Mouse (Mus musculus) intestine, embryonic 16.5 days (tissue): ENCODE measurements around the gene Tbc1d25. TPM values are rescaled to one million over a fixed set of nuclear protein-coding genes. Genes with fewer than 3 reads are reported as not detected.
A peak's percentile ranks its signal among the peaks of the same experiment; 100 is the strongest.

ENCODE experiments used
- ATAC-seq: fragments of 200-750 bp; cut with Nextera tagmentation; 2 replicates; pipeline ENCODE4 v1.8.0; 2017; ENCODE audit warnings: moderate TSS enrichment, moderate library complexity
- H3K27ac ChIP-seq: fragments of 300-500 bp; sonication (generic); 2 replicates; pipeline ENCODE4 v1.5.1; 2014; ENCODE audit warnings: mild to moderate bottlenecking, low read length
- H3K27me3 ChIP-seq: fragments of 300-500 bp; sonication (generic); replicated peaks from 2 replicates; pipeline ENCODE4 v1.6.1; 2014; ENCODE audit warnings: low read length, control low read depth, mixed read lengths; ENCODE audit not compliant: control insufficient read depth, insufficient read depth
- H3K36me3 ChIP-seq: fragments of 300-500 bp; sonication (generic); 2 replicates; pipeline ENCODE4 v1.6.1; 2014; ENCODE audit warnings: low read length, control low read depth; ENCODE audit not compliant: control insufficient read depth, insufficient read depth
- H3K4me1 ChIP-seq: fragments of 300-500 bp; sonication (generic); 2 replicates; pipeline ENCODE4 v1.6.1; 2014; ENCODE audit warnings: low read length, control low read depth, mixed read lengths; ENCODE audit not compliant: control insufficient read depth, insufficient read depth
- H3K4me2 ChIP-seq: fragments of 300-500 bp; sonication (generic); 2 replicates; pipeline ENCODE4 v1.6.1; 2014; ENCODE audit warnings: low read depth, low read length, control low read depth
- H3K4me3 ChIP-seq: fragments of 300-500 bp; sonication (generic); 2 replicates; pipeline ENCODE4 v1.5.1; 2014; ENCODE audit warnings: mild to moderate bottlenecking, low read length
- H3K9ac ChIP-seq: fragments of 300-500 bp; sonication (generic); 2 replicates; pipeline ENCODE4 v1.6.1; 2014; ENCODE audit warnings: low read depth, low read length
- H3K9me3 ChIP-seq: fragments of 300-500 bp; sonication (generic); 2 replicates; pipeline ENCODE4 v1.6.1; 2016; ENCODE audit warnings: low read length, control low read depth; ENCODE audit not compliant: control insufficient read depth
- WGBS: fragments of 180-500 bp; shearing (Covaris S2); extraction: QIAGEN DNeasy Blood & Tissue Kit; methylation state at CpG from one replicate; pipeline ENCODE4 v1.1.7; 2014; 5-methylcytosine and 5-hydroxymethylcytosine counted together
- polyA plus RNA-seq: library from polyadenylated mRNA; unstranded; fragments of >200 nt; fragmentation: Nextera tagmentation; extraction: Ambion mirVana; gene quantifications from 2 replicates; pipeline ENCODE4 v1.2.1, GENCODE M21; 2015

The Tbc1d25 gene
- 8.6 and 10.0 TPM in 2 replicates for polyA plus RNA-seq

DNA sequence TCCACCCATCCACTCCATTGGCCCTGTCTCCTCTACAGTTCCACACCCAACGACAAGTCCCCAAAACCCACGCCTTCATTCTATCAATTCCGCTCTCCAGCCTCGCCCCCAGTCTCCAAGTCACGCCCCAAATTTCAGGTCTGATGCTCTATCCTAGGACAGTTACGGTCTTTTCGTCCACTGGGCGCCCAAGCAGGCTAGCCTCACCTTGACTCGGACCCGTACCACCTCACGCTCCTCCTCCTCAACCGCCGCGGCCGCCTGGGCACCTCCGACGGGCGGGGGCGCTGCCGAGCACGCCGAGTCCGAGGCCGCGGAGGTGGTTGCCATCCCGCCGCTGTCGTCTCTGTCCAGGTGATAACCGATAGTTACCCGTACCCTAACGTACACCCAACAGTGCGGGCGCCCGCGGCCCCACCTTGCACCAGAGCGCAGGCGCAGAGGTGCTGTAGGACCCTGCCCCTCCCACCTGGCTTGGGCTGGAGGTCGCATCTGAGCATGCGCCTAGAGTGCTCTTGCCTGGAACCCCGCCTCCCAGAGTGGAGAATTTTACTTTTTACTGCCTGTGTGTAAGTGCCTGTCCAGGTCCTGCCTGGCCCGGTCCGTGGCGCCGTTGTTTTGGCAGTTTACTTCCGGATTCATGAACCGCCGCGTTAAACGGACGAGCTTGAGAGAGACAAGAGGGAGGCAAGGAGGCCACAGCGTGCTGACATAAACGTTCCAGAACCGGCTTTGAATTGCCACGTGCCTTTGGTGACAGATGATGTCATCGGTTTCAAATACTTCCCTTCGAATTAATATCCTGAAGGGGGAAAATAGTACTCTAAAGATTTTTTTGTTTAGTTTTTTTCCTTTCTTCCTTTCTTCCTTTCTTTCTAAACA lies at the start of gene Tbc1d25:
Gene Tbc1d25 (minus strand): TSS at position 678 of the 882 bp plus-strand sequence.
- Histone ChIP-seq H3K36me3 (no peaks in the 10 kb centered on the region), H3K4me2 (peak within 1 kb of the TSS; percentile 56), H3K27me3 (no peaks in the 10 kb centered on the region), H3K9me3 (no peaks in the 10 kb centered on the region), H3K27ac (peak within 1 kb of the TSS; percentile 65), H3K4me3 (peak within 1 kb of the TSS; percentile 62), H3K4me1 (0 out of 2 replicates have a peak, but pooled peaks cover 4% of the 10 kb centered on the region), H3K9ac (peak within 1 kb of the TSS; percentile 71)
- peak; percentile 98 for ATAC-seq
- WGBS = 14% methylated on average over 54 of the region's 56 CpGs

DNA sequence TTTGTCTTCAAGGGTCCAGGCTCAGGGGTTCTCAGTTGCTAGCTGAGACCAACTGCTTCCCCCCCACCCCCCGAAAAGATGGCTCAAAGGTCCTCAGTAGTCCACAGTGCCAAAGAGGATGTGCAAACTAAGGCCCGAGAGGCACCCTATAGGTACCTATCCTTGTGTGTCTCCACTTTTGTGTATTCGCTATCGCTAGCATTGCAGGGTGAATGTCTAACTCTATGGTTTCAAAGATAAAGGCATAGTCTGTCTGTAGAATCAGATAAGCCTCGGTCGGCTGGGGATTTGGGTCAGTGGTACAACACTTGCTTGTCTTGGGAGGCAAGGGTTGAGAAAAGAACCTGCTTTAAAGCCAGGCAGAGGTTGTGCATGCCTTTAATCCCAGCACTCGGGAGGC lies 47.5 kb upstream of the Tbc1d25 start:
- H3K4me3 ChIP-seq = no peak overlapping the region
- no peak overlapping the region for H3K27ac ChIP-seq
- no peaks in the 10 kb centered on the region for H3K9me3 ChIP-seq
- WGBS = 86% methylated on average over 7 of the region's 7 CpGs
- H3K27me3 ChIP-seq = no peaks in the 10 kb centered on the region
- H3K9ac ChIP-seq = no peak overlapping the region
- no peak overlapping the region for H3K4me2 ChIP-seq
- ATAC-seq = no peak
- no peaks in the 10 kb centered on the region for H3K4me1 ChIP-seq
- H3K36me3 ChIP-seq = no peaks in the 10 kb centered on the region

DNA sequence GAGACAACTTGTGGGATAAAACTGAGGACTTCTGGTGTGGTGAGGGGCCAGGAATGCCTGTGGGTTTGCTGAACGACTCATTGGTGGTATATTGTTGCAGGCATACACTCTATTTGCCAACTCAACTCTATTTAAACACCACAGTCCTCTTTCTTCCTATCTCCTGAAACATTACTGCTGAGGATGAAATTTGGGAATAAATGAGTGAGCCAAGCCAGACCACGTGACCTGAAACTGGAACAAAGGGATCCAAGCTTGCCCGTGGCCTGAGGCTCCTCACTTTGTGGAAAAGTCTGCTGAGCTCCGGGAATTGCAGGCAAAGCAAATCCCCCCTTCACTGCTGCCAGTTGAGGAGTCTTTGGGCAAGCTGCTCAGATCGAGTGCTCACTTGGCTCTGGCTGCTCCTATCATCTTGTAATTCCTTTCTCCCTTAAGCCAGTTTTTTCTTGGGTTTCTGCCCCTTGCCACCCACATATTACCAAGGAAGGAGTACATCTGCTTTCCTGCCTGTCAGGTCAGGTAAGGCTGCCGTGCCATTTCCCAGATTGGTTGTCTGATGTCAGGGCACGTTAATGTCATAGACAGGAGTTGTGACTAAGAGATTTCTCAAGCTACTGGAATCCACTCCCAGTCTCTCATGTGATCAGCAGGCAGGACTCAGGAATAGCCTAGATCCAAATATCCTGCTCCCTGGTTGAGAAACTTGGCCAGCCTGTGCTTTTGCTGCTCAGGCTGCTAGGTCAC lies 46.9 kb upstream of the Tbc1d25 start:
- ATAC-seq = no peak

DNA sequence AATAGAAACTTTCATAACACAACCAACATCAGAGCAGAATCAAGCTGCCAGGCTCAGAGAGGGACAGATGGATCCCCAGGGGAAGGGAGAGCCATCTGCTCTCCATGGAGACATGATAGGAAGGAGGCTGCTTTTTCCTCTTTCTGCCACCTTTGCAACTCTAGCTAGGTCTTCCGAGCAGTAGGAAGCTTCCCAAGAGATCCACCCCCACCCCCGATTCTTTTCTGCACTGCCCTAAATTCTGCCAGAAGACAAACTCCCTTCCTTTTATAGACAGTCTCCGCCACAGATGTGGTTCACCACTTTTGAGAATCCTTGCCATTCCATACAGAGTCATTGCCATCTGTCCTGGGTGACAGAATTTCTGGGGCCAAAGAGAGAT lies 46.3 kb upstream of the Tbc1d25 start:
- no peaks in the 10 kb centered on the region for H3K36me3 ChIP-seq
- no peaks in the 10 kb centered on the region for H3K27me3 ChIP-seq
- no peak overlapping the region for H3K4me2 ChIP-seq
- no peak for ATAC-seq
- H3K4me3 ChIP-seq = no peak overlapping the region
- no peak overlapping the region for H3K27ac ChIP-seq
- 59% methylated on average over 3 of the region's 3 CpGs for WGBS
- H3K4me1 ChIP-seq = no peaks in the 10 kb centered on the region
- H3K9me3 ChIP-seq = no peaks in the 10 kb centered on the region
- no peak overlapping the region for H3K9ac ChIP-seq

More for the DNA sequence above, 46.9 kb upstream of the Tbc1d25 start:
- no peaks in the 10 kb centered on the region for H3K27me3 ChIP-seq
- no peaks in the 10 kb centered on the region for H3K4me1 ChIP-seq
- H3K9ac ChIP-seq = no peak overlapping the region
- H3K4me2 ChIP-seq = no peak overlapping the region
- WGBS = 57% methylated on average over 7 of the region's 7 CpGs
- H3K36me3 ChIP-seq = no peaks in the 10 kb centered on the region
- H3K27ac ChIP-seq = no peak overlapping the region
- H3K9me3 ChIP-seq = no peaks in the 10 kb centered on the region
- no peak overlapping the region for H3K4me3 ChIP-seq

DNA sequence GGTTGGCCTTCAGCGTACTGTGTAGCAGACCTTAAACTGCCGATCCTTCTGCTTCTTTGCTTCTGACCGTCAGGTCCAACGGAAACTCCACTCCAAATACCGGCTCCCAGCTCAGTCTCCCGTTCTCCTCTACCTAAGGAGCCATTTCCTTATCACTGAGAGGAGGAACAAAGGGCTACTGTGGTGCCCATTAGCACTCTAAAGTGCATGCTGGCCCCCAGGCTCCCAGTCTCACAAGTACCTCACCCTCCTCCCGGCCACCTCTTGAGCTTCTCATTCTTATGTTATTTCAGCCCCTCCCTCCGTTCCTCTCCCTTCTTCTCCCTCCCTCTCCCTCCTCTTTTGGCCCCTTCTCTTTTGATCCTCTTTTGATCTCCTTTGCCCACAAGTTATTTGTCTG lies 43.7 kb upstream of the Tbc1d25 start:
- Histone ChIP-seq H3K27me3 (no peaks in the 10 kb centered on the region), H3K36me3 (no peaks in the 10 kb centered on the region), H3K9ac (no peak overlapping the region), H3K4me1 (no peaks in the 10 kb centered on the region), H3K27ac (no peak overlapping the region), H3K9me3 (no peaks in the 10 kb centered on the region), H3K4me3 (no peak overlapping the region), H3K4me2 (no peak overlapping the region)
- no peak for ATAC-seq
- WGBS = 39% methylated on average over 8 of the region's 8 CpGs

DNA sequence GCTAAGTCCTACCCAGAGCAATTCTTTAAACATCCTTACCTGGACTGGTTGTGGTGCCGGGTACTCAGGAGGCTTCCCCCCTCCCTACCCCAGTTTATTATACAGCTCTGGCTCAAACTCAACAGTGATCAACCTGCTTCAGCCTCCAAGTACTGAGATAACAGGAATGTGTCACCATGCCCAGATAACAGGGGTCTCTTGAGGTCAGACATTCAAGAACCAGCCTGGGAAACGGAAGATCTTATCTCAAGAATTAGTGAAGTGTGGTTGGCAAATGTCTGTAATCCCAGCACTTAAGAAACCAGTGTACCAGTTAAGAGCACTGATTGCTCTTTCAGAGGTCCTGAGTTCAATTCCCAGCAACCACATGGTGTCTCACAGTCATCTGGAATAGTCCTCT lies 42.1 kb upstream of the Tbc1d25 start:
- 29% methylated on average over 2 of the region's 2 CpGs for WGBS
- Histone ChIP-seq H3K36me3 (no peaks in the 10 kb centered on the region), H3K4me3 (no peak overlapping the region), H3K4me2 (no peak overlapping the region), H3K9me3 (no peaks in the 10 kb centered on the region), H3K4me1 (no peaks in the 10 kb centered on the region), H3K9ac (no peak overlapping the region), H3K27ac (no peak overlapping the region), H3K27me3 (no peaks in the 10 kb centered on the region)
- ATAC-seq = no peak

DNA sequence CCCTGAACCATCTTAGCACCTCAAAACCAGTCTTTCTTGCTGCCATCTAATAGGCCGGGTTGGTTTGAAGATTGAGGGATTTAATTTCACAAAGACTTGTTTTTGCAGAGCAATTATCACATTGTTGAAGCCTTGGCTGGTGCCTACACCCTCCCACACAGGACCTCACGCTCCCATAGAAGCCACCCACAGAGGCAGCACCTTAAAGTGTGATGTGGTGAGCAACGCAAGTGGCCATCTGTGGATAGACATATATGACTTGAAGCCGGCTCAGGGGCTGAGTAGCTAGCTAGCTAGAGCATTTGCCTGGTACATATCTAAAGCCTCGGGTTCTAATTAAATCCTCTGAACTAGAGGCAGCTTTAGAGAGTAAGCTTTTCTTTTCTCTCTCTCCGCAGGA lies 41.4 kb upstream of the Tbc1d25 start:
- no peaks in the 10 kb centered on the region for H3K27me3 ChIP-seq
- H3K4me3 ChIP-seq = no peak overlapping the region
- WGBS = 48% methylated on average over 6 of the region's 6 CpGs
- no peaks in the 10 kb centered on the region for H3K4me1 ChIP-seq
- no peaks in the 10 kb centered on the region for H3K9me3 ChIP-seq
- no peak overlapping the region for H3K9ac ChIP-seq
- H3K27ac ChIP-seq = no peak overlapping the region
- no peak for ATAC-seq
- H3K4me2 ChIP-seq = no peak overlapping the region
- no peaks in the 10 kb centered on the region for H3K36me3 ChIP-seq

DNA sequence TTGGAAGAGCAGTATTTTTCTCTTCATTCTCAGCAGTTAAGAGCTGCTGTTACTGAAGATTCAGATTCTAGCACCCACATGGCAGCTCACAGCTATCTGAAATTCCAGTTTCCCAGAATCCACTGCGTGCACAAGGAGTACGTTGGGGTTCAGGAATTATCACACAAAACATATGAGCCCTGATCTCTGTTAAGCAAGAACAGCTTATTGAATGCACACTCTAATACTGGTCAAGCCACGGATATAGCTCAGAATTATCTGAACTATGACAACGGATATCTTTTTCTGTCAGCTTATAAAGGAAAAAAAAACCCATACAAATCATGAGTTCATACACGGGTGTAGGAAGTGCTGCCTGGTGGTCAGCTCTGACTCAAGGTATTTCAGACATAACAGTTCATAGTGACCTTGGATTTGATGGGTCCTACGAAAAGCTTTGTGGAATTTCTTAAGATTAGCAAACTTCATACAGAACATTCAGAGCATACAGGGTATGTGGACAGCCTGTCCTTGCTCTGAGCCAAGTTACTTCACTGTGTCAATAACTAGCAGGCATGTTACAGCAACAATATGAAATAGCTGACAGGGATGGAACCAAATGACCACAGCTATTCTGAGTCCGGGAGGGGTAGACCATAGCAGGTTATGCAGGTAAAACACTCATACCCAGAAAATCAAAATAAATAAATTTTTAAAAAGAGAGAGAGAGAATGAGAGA lies 35.7 kb upstream of the Tbc1d25 start:
- WGBS = 79% methylated on average over 7 of the region's 7 CpGs
- ATAC-seq = no peak

DNA sequence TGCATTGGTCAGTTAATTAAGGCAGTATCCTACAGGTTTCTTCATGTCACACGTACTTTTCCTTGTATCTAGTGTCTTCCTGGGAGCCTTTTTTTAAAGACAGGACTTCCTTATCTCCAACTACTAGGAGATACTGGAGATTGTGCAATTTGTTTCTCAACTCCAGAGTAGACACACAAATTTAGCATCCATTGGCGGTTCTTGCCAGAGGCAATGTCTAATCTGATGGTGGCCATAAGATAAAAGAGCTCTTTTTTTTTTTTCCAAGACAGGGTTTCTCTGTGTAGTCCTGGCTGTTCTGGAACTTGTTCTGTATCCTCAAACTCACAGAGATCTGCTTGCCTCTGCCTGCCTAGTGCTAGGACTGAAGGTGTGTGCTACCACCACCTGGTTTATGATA lies 33.7 kb upstream of the Tbc1d25 start:
- H3K9ac ChIP-seq = no peak overlapping the region
- ATAC-seq = no peak
- WGBS = 65% methylated on average over 2 of the region's 2 CpGs
- H3K4me2 ChIP-seq = no peak overlapping the region
- no peaks in the 10 kb centered on the region for H3K36me3 ChIP-seq
- H3K27ac ChIP-seq = no peak overlapping the region
- H3K4me3 ChIP-seq = no peak overlapping the region
- no peaks in the 10 kb centered on the region for H3K4me1 ChIP-seq
- H3K9me3 ChIP-seq = no peaks in the 10 kb centered on the region
- H3K27me3 ChIP-seq = no peaks in the 10 kb centered on the region

More for the DNA sequence above, 35.7 kb upstream of the Tbc1d25 start:
- Histone ChIP-seq H3K4me1 (no peaks in the 10 kb centered on the region), H3K27me3 (no peaks in the 10 kb centered on the region), H3K4me3 (no peak overlapping the region), H3K9ac (no peak overlapping the region), H3K27ac (no peak overlapping the region), H3K9me3 (no peaks in the 10 kb centered on the region), H3K36me3 (no peaks in the 10 kb centered on the region), H3K4me2 (no peak overlapping the region)
